Mouse (Mus musculus): ENCODE measurements at regions not wholly inside any gene's neighbourhood (a gene's known extent, or its start where the extent isn't known, plus 50 kb on each side); places are given as distances from the start of the nearest gene placed in this dataset.

DNA sequence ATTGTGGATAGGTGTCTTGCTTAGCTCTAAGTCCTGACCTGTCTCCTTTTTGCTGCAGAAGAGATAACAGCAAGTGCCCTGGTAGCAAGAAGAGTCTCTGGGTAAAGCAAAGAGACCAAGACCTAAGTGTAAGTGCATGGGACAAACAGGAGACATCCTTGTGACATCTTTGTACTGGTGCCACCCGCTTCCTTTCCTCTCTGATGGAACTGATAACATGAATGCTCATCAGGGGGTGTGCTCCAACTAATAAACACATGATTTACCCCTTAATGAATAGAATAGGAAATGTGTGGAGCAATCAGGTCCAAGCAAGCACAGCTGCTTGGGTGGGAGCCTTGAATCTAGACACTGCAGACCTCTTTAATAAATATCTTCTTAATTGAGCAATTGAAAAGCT lies 362.9 kb upstream of the Nrp1 start:
- no peak for DNase-seq

DNA sequence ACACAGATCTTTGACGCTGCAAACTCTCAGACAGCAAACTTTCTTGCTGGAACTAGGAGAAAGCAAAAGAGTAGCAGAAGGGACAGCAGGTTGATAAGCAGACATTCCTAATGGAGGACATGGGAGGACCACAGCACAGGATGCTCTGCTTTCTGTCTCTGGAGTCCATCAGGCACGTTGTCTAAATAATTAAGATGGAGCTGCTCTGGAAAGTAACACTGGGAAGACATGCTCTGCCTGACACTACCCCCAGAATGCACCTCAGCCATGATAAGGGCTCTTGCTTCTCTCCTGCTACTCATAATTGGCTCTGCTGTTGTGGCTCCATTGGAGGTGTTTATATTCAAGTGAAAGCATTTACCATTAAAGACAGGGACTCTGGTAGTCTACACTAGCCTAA lies 356.0 kb upstream of the Nrp1 start:
- DNase-seq = no peak

DNA sequence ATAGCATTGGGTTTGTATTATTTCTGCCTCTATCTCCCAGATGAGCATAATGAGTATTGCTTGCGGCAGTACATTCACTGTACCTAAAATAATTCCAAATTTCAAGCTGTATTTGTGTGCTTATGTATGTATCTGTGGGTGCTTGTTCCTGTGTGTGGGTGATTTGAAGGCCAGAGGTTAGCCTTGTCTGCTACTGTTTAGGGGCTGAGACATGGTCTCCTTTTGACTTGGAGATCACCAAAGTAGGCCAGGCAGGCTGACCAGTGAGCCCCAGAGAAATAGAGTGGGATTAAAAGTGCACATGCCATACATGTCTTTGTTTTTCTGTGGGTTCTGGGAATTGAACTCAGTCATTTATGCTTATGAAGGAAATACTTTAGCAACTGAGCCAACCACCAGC lies 355.6 kb upstream of the Nrp1 start:
- DNase-seq = no peak

DNA sequence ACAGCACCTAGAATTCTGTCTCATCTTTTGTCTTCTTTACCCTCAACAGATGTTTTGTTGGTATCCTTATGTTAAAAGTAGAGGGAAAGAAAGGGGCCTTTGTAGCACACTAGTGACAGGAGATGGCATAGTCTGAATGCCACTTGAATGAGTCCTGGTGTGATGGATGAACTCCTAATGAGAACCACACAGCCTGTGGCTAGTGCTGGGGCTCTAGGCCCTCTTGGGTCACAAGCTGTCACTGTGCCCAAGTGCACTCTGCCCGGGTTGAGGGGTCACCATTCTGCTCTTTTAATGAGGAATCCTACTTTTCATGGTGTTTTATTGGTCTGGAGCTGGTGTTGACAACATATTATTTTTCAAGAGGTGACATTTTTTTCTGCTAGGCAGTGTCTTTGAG lies 355.0 kb upstream of the Nrp1 start:
- no peak for DNase-seq

DNA sequence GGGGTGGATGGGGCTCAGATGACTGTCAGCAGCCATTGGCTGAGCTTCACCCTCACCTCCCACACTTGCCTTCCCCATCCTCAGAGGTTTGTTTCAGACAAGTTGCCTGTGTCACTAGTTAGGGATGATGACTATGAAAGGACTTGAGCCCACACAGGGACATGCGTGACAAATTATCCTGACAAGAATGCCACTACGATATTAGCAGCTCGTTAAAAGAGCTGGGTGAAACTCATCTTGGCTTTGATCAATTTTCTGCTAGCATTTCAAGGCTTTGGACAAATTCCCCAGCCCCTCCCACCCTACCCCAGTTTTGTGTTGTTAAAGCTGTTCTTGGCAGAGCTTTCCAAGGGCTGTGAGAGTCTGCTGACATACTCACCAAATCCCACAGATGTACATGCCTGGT lies 354.5 kb upstream of the Nrp1 start:
- no peak for DNase-seq

DNA sequence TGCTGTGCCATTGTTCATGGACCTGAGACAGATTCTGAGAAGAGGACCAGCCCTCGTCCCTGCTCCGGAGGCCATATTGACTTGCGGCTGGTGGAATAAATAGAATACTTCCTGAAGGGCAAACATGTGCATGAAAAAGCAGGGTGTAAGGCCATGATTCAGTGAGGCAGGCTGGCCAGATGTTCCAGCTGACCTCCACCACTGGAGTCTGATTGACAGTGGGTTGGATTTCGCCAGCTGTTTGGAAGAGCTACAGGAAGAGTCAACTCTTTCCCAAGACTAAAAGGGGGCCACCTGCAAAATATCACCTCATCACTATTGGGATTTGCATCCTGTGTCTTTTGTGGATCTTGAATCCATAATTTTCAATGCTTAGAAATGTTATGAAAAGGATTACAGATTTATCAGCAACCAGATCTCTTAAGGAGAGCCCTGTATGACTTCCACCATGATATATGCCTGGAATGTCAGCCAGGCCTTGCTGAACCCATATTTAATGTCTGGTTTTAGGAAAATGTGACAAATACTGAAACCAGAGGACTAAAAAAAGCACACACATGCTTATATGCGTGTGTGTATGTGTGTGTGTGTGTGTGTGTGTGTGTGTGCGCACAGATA lies 348.9 kb upstream of the Nrp1 start:
- DNase-seq = no peak

DNA sequence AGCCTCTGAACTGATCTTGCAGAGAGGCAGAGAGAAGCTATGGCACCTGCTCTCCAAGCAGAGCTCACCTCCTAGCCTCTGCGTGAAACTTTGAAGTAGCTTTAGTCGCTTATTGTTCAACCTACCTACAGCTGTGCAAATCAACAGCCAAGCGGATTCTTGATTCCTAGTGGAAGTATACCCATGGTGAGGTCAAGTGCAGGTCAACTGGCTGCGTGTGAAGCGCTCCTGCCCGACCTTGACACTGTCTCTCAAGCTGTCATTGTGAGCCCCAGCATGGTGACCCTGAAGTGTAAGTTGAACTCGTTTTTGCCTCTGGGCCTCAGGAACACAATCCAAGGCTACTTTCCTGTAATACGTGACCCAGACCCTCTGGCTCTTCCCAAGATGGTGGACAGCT lies 341.2 kb upstream of the Nrp1 start:
- DNase-seq = no peak

DNA sequence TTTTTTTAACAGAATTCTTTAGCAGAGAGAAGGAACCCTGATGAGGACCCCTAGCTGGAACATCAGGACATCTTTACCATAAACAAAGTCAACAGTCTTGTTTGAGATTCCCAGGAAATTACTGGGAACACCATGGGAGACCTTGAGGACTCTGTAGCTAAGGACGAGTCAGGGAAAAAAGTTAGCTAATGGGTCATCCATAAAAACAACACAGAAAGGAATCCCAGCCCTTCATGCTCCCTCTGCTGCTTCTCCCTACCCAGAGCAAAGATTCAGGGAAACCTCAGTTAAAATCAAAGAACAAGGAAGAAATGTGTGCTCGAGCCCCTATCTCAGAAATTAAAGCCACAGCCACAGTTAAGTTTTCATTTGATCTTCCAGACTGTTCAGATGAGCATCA lies 334.7 kb upstream of the Nrp1 start:
- DNase-seq = no peak

DNA sequence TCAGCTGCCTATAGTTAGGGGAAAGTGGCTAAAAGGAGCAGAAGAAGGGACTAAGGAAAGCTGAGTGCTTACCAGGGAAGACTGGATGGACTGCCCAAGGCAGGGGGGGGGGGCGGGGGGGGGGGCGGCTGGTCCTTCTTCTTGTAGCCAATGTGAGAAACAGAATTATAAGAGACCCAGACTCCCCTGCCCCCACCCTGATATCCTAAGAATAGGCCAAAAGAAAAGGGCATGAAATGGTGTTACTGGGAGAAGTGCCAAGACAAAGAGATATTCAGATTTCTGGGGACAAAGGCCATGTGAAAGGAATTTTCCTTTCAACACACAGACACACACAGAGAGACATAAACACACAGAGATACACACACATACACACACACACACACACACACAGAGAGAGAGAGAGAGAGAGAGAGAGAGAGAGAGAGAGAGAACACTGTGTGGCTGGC lies 333.6 kb upstream of the Nrp1 start:
- DNase-seq = no peak

DNA sequence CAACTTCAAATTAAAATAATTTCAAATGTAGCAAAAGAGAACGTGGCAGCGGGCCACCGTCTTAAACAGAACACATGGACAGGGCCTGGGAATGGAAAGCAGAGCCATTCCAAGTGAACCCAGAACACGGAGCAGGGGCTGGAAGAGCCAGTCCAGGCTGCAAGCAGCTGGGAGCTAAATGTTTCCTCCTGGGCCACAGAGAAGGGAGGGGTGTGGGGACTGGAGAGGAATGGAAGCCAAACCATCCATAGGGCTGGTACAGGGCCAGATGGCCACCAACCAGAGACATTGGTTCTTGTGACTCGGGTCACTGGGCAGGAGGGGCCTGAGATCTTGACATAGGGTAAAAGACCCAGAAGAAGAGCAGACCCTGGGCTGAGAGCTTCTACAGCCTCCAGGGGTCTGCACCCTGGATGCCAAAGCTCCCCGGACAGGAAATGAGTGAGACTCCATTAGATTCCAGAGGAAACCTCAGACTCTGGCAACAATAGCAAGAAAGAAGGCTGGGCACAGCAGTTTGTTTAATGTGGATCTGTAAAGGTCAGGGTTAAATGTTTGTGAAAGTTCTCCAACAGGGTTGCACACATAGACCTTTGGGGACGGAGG lies 333.1 kb upstream of the Nrp1 start:
- no peak for DNase-seq

DNA sequence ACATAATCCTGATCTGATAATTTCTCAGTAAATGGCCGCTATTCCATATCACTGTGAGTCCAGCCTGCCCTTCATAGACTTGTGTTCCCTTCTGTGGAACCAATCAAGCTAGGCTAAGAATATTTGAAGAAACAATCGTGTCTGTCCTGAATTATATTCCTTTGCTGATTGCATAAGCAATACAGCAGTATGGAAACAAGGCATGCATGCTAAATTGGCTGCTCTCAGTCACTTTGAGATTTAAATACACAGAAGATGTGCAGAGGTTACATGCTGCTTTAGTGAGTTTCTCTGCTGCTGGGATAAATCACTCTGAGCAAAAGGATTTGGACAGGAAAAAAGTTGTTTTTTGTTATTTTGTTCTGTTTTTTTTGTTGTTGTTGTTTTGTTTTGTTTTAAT lies 331.4 kb upstream of the Nrp1 start:
- DNase-seq = no peak

DNA sequence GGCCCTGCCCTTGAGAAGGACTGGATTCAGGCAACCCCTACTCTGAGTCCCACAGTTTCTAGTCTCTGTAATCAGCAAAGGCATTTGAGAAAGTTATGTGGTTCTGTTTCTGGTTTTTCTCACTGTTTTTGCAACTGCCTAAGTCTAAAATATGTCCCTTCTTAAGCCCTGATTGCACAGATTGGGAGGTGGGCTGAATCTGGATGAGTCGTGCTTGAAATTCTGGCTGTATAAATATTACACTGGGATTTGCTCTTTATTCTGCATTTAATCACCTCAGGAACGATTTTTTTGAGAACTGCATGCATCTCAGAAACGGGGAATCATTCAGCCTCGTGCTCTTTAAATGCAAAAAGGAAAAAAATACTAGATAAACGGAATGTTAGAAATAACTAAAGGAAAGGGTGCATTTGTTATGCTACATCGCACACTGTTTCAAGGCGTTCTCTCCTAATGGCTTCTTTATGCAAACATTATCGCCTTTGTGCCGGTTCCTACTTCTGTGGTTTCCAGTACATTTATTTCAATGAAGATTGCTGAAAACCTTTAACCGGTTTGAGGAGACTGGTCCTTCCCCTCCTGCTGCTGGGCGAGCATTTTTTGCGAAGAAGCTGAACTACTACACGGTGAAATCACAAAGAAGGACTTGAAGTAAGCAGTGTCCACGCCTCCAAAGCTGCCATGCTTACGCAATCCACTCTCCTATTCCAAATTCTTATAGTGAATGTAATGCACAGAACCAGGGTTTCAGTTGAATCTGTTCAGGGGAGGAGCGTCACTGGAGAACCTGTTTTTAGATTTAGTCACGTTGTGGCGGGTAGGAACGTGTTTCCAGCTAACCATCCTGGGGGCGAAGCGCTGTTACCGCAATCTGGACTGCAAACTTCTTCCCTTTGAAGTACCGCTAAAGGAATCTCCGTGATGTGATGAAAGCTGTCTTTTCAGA lies 327.8 kb upstream of the Nrp1 start:
- DNase-seq = peak; percentile 30

DNA sequence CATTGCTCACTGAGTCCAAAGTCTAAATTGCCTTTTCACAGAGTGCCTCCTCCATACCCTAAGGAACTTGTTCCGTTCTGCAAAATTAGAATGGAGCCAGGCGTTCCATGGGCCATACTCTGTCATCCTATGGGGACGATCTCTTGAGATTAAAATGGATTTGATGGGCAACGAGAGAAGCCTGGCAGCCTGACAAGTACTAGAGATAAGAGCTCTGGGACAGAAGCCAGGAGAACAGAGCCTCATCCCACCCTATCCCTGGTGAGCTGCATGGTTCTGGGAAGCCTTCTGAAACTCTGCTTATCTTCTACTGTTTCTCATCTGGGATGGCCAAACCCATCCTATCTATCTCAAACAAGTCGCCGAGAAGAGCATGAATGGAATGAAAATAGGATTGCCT lies 324.3 kb upstream of the Nrp1 start:
- no peak for DNase-seq

DNA sequence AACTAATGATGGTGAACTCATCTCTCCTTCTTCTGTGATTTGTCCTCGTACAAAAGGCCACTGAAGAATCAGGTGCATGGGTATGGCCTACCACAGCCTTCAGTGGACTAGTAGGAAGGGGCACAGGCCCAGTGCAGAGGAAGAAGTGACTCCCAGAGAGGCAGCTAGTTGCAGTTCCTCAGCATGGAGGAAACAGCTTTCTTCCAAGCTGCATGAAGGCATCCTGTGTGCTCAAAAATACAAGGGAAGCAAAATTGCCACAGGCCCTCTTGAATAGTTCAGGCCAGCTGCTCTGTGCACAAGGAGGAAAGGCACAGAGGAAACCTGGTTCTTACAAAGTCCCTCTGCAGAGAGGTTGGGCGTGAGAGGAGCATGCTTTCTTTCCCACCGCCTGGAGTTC lies 322.7 kb upstream of the Nrp1 start:
- DNase-seq = peak; percentile 7

DNA sequence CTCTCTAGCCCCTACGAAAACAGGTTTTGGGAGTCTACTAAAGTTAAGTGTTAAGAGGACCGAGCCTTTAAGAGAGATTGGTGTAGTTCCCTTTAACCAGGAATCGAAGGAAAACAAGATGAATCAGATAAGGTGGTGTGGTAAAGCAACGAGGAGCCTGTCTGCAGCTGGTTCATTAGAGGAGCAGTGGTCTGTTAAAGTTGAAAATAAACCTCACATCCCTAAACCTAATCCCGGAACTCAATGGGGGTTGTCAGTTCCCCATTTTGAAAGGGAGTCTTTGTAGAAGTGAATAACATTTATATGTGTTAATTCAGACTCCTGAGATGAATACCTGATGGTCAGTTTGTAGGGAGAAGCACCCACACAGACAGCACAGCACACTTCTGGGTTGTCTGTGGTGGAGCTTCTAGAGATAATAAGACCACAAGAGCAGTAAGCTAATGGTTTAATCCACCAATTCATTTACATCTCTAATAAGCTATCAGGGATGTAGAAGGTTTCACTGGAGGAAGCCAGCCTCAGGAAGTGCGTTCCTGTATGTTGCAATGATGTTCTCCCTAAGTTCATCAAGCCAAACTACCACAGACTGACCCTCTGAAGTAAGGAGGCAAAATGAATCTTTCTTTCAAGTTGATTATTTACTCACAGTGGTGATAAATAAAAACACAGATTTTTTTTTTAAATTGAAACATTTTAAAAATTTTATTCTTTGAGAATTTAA lies 318.9 kb upstream of the Nrp1 start:
- DNase-seq = no peak

DNA sequence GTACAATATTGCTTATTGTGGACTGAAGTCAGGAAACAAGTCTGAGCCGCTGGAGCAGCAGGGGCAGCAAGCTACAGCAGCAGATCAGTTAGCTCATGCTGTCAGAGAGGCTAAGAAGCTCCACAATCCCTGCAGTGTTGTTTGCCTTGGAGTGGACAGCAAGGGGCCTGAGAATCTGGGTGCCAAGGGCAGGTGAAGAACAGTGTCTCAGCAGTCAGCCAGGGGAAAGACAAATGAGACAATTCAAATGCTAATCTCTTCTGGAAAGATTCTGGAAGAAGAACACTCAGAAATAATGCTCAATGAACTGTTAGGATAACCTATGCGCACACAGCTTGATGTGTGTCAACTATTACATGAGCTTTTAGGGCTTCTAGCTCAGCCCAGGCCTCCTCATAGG lies 315.5 kb upstream of the Nrp1 start:
- no peak for DNase-seq

DNA sequence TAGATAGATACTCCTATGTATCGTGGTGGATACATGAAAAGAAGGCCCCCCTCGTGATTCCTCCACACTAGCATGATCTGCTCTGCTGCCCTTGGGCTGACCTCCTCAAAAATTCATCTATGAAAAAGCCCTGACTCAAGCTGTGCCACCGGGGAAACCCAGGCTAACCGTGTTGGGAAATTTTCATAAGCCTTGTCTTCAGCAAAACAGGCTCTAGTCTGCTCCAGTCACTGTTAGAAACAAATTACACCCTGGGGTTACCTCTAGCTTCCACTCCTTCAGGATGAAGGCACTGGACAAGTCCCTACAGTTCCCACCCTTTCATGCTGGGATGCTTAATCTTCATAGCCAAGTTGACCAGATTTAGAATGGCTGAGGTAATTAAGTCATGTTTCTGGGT lies 315.0 kb upstream of the Nrp1 start:
- no peak for DNase-seq

DNA sequence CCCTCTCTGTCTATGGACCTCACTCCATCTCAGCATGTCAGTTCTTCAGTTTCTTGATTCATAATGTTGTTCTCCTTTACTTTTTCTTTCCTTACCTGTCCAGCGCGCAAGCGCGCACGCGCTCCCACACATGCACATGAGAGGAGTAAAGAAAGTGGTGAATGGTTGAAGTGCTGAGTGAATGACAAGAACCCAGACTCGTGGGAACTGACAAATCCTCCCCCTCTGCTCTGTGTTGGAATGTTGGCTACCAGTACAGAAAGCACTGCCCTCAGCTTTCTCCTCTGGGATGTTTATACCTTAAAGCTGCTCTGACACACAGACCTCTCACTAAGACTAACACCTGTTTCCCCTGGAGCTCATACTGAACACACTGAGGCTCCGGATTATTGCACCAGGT lies 302.2 kb upstream of the Nrp1 start:
- no peak for DNase-seq

DNA sequence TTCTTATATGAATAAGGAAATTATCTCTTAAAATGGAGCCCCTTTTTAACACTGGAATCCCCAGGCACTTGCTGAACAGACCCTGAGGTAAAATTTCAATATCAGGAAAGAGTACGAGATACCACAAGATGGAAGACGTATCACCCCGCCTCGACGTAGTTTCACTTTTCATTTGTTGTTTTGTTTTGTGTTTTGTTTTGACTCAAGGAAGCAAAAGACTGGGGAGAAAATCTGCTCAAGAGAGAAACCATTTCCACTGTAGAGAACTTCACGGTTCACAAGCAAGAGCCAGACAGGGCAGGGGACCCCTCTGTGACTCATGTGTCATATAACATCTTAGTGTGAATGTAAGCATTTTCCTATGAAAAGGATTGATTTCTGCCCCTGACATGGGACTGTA lies 300.6 kb upstream of the Nrp1 start:
- DNase-seq = no peak

DNA sequence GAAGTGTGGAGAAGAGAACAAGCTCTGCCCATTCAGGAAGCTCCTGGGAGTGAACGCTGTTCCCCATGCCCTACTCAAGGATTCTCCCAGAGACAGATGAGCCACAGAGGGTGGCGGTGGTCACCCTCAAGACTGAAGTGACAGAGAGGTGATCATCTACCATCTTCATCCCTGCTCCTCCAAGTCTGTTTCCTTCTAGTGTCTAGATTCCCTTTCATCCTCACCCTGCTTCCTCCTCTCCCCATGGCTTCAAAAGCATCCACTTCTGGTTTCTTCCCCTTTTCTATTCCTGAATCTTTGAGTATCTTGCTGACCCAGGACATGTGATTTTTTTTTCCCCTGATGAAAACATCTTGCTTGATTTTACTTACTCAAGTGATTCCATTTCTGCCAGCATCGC lies 298.6 kb upstream of the Nrp1 start:
- DNase-seq = no peak

DNA sequence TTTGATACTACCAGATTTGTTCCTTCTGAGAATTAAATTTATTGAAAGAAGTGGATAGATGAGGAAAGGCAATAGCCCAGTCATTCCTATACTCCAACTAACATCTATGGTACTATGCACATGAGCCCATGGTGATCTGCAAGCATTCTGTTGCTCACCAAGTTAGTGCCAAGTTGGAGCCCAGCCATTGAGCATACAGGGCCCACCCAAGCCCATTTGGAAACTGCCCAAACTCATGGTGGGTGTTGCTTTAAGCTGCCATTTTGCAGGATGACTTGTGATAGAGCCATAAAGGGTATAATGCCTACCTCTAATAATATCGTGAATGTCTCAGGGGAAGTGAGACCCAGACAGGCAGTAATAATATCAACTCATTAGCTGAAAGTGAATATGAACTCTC lies 294.2 kb upstream of the Nrp1 start:
- no peak for DNase-seq

DNA sequence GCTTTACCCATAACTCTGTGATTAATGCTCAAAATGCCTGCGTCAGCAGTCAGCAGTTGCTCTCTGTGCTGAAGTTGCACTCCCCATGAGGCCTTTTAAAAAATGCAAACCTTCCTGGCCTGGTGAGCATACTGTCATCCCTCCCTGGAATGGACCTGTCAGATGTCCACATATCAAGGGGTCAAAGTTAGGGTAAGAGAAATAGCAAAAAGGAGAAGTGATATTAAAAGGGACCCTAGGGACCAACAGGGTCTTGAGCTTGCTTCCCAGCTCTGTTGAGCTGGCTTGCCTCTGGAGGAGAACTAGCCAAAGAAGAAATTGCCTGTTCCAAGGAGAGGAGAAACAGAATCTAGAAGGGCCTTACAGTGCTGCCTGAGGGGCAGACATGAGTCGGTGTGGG lies 293.3 kb upstream of the Nrp1 start:
- DNase-seq = no peak

DNA sequence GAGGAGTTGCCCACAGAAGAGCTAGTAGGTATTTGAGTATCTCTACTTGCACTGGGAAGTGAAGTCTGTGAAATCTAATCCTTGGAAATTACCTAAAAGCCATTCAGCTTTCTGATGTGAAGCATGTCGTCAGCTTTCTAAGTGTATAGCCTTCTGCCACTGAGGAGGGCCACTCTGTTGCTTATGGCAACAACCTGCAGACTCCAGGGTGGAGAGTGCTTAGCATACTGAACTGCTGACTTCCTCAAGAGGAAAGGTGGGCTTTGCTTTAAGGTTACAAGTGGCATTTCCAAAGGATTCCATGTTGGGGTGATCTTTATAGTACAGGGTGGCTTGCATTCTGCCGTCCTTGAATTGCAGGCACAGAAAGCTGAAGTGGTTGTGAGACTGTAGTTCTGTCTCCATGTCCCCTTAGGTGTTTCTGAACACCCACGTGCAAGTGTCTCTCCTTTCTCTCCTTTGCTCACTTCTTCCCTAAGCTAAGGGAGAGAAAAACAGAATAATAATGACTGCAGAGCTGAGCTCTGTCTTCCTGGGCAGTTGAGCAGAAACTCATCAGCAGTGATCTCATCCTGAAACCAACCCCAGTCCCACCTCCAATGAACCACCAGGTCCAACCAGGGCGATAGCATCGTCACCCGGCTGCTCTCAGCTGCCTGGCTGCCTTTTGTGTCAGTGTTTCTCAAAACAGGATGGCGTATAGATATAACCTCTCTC lies 292.3 kb upstream of the Nrp1 start:
- no peak for DNase-seq

Data from right cerebral cortex, postnatal 14 days (tissue).